Mouse (Mus musculus): ENCODE results near the gene Sox6.
"Not testable (repeated sequence)": the region's sequence is repeated elsewhere in the genome, so short reads cannot be mapped to it uniquely, and the experiment has no call there.

The Sox6 gene

GRCm38 (mm10) chr7:115628766-115629165 lies 409.8 kb downstream of the Sox6 start:
- DNase-seq: no peak

- no peak for DNase-seq
Observed at GRCm38 (mm10) chr7:115625956-115626355, 412.6 kb downstream of the Sox6 start.

GRCm38 (mm10) chr7:115624907-115625552 lies 413.6 kb downstream of the Sox6 start:
- no peak for DNase-seq

- no peak for DNase-seq
Observed at GRCm38 (mm10) chr7:115624451-115624850, 414.1 kb downstream of the Sox6 start.

- peak in 1 of 2 experiments; percentile 24 for DNase-seq
Observed at GRCm38 (mm10) chr7:115615697-115616237, 422.8 kb downstream of the Sox6 start.

- DNase-seq: no peak
Observed at GRCm38 (mm10) chr7:115607485-115607884, 431.1 kb downstream of the Sox6 start.

GRCm38 (mm10) chr7:115606125-115606524 lies 432.5 kb downstream of the Sox6 start:
- not testable (repeated sequence) for DNase-seq

- DNase-seq: no peak
Observed at GRCm38 (mm10) chr7:115604883-115605282, 433.7 kb downstream of the Sox6 start.

- no peak for DNase-seq
Observed at GRCm38 (mm10) chr7:115597376-115597775, 441.2 kb downstream of the Sox6 start.

- no peak for DNase-seq
Observed at GRCm38 (mm10) chr7:115580461-115580860, 458.1 kb downstream of the Sox6 start.

- no peak for DNase-seq
Observed at GRCm38 (mm10) chr7:115579826-115580225, 458.8 kb downstream of the Sox6 start.

- DNase-seq: no peak
Observed at GRCm38 (mm10) chr7:115576387-115576786, 462.2 kb downstream of the Sox6 start.

GRCm38 (mm10) chr7:115574834-115575233 lies 463.8 kb downstream of the Sox6 start:
- no peak for DNase-seq

- DNase-seq: no peak
Observed at GRCm38 (mm10) chr7:115568821-115569240, 469.8 kb downstream of the Sox6 start.

GRCm38 (mm10) chr7:115568301-115568700 lies 470.3 kb downstream of the Sox6 start:
- DNase-seq: no peak

GRCm38 (mm10) chr7:115566818-115567217 lies 471.8 kb downstream of the Sox6 start:
- DNase-seq: no peak

GRCm38 (mm10) chr7:115565060-115565426 lies 473.6 kb downstream of the Sox6 start:
- no peak for DNase-seq

- no peak for DNase-seq
Observed at GRCm38 (mm10) chr7:115564359-115565059, 474.1 kb downstream of the Sox6 start.

- no peak for DNase-seq
Observed at GRCm38 (mm10) chr7:115556677-115557076, 481.9 kb downstream of the Sox6 start.

- DNase-seq: no peak
Observed at GRCm38 (mm10) chr7:115550197-115550804, 488.3 kb downstream of the Sox6 start.

- DNase-seq: no peak
Observed at GRCm38 (mm10) chr7:115549670-115550069, 488.9 kb downstream of the Sox6 start.

GRCm38 (mm10) chr7:115545585-115546374 lies 492.8 kb downstream of the Sox6 start:
- DNase-seq: no peak

GRCm38 (mm10) chr7:115543596-115543995 lies 495.0 kb downstream of the Sox6 start:
- no peak for DNase-seq
